Mouse (Mus musculus) bone marrow, adult 2 months (tissue): ENCODE data around the gene Pigk. TPM values are rescaled to one million over a fixed set of nuclear protein-coding genes. Genes with fewer than 3 reads are reported as not detected.
A peak's percentile ranks its signal among the peaks of the same experiment; 100 is the strongest.
"Not testable (repeated sequence)": the region's sequence is repeated elsewhere in the genome, so short reads cannot be mapped to it uniquely, and the experiment has no call there.

Experiments
- H3K27ac ChIP-seq: fragments of 200-500 bp; 2 replicates; pipeline ENCODE4 v1.5.1; 2012; ENCODE audit warnings: low read depth, mild to moderate bottlenecking, control low read depth, inconsistent platforms, low read length; ENCODE audit not compliant: control insufficient read depth, poor library complexity, insufficient read depth
- H3K4me1 ChIP-seq: fragments of 200-500 bp; 2 replicates; pipeline ENCODE4 v1.6.1; 2011; ENCODE audit warnings: low read length; ENCODE audit not compliant: control insufficient read depth, insufficient read depth
- H3K4me3 ChIP-seq: fragments of 200-500 bp; replicated peaks from 2 replicates; pipeline ENCODE3; 2011; ENCODE audit warnings: mild to moderate bottlenecking, low read depth, low read length, control low read depth; ENCODE audit not compliant: control insufficient read depth
- CTCF ChIP-seq: fragments of 200-500 bp; IDR thresholded peaks from 2 replicates; pipeline ENCODE4 v1.5.1; 2011; ENCODE audit warnings: low read length, control low read depth; ENCODE audit not compliant: control insufficient read depth, insufficient read depth
- POLR2A ChIP-seq: fragments of 200-500 bp; IDR thresholded peaks from 2 replicates; pipeline ENCODE4 v1.6.1; 2011; ENCODE audit warnings: low read depth, mild to moderate bottlenecking, control low read depth, low read length, borderline replicate concordance; ENCODE audit not compliant: control insufficient read depth
- WGBS: fragments of 180-500 bp; shearing (Covaris S2); methylation state at CpG from one replicate; pipeline ENCODE4 v1.1.7; 2018; 5-methylcytosine and 5-hydroxymethylcytosine counted together
- polyA plus RNA-seq: library from polyadenylated mRNA; stranded (reverse); fragments of >200 nt; gene quantifications from 2 replicates; pipeline ENCODE4 v1.2.4, GENCODE M21; 2011; ENCODE audit warnings: low replicate concordance; ENCODE audit not compliant: missing spikeins, insufficient read depth, insufficient read length

Pigk gene
- polyA plus RNA-seq, 1 experiment: 8.2 TPM

GRCm38 (mm10) chr3:152764516-152765312, 50.8 kb downstream of the Pigk start:
- 52% methylated on average over 8 of the region's 8 CpGs for WGBS
- H3K27ac ChIP-seq: no peak overlapping the region
- no peaks in the 10 kb centered on the region; the same call in 1 of the 2 replicates for H3K4me1 ChIP-seq
- no peak overlapping the region for H3K4me3 ChIP-seq
- TF ChIP-seq POLR2A: no peak
- TF ChIP-seq CTCF: no peak

- TF ChIP-seq POLR2A: no peak
- no peak for TF ChIP-seq CTCF
- WGBS: 88% methylated on average over 11 of the region's 11 CpGs
- H3K27ac ChIP-seq: no peak overlapping the region
- no peaks in the 10 kb centered on the region; the same call in 1 of the 2 replicates for H3K4me1 ChIP-seq
- H3K4me3 ChIP-seq: no peak overlapping the region
These were observed 53.6 kb downstream of the Pigk start for GRCm38 (mm10) chr3:152767485-152767884.

GRCm38 (mm10) chr3:152770056-152770455, 56.2 kb downstream of the Pigk start:
- Histone ChIP-seq H3K4me1 (no peaks in the 10 kb centered on the region), H3K4me3 (no peak overlapping the region), H3K27ac (no peak overlapping the region)
- 95% methylated on average over 6 of the region's 6 CpGs for WGBS
- no peak for TF ChIP-seq POLR2A
- no peak for TF ChIP-seq CTCF

- Histone ChIP-seq H3K27ac (no peak overlapping the region), H3K4me3 (no peak overlapping the region), H3K4me1 (no peaks in the 10 kb centered on the region)
- 86% methylated on average over 6 of the region's 6 CpGs for WGBS
- TF ChIP-seq POLR2A (no peak), CTCF (no peak)
These were observed 62.5 kb downstream of the Pigk start for GRCm38 (mm10) chr3:152776363-152776762.

- Histone ChIP-seq H3K4me3 (no peak overlapping the region), H3K27ac (no peak overlapping the region), H3K4me1 (no peaks in the 10 kb centered on the region)
- 88% methylated on average over 16 of the region's 16 CpGs for WGBS
- TF ChIP-seq POLR2A (no peak), CTCF (no peak)
These were observed 63.1 kb downstream of the Pigk start for GRCm38 (mm10) chr3:152776872-152777540.

- TF ChIP-seq CTCF (no peak), POLR2A (no peak)
- Histone ChIP-seq H3K27ac (no peak overlapping the region), H3K4me3 (no peak overlapping the region), H3K4me1 (no peaks in the 10 kb centered on the region)
- WGBS: 86% methylated on average over 4 of the region's 4 CpGs
These were observed 65.9 kb downstream of the Pigk start for GRCm38 (mm10) chr3:152779819-152780218.

GRCm38 (mm10) chr3:152783792-152784191, 69.9 kb downstream of the Pigk start:
- 47% methylated on average over 7 of the region's 7 CpGs for WGBS
- Histone ChIP-seq H3K4me3 (no peak overlapping the region), H3K4me1 (no peaks in the 10 kb centered on the region), H3K27ac (no peak overlapping the region)
- TF ChIP-seq POLR2A: no peak
- peak; percentile 85 for TF ChIP-seq CTCF

- WGBS: 88% methylated on average over 8 of the region's 13 CpGs
- H3K4me1 ChIP-seq: not testable (repeated sequence)
These were observed 70.5 kb downstream of the Pigk start for GRCm38 (mm10) chr3:152784353-152784752.

GRCm38 (mm10) chr3:152788301-152788953, 74.5 kb downstream of the Pigk start:
- not testable (repeated sequence) for H3K4me1 ChIP-seq, H3K27ac ChIP-seq, H3K4me3 ChIP-seq
- WGBS: 79% methylated on average over 5 of the region's 5 CpGs

More at GRCm38 (mm10) chr3:152784353-152784752, 70.5 kb downstream of the Pigk start:
- H3K4me3 ChIP-seq, H3K27ac ChIP-seq: not testable (repeated sequence)
